Mouse (Mus musculus) limb, embryonic 11.5 days (tissue): Measurements from ENCODE around the gene Corin. TPM values are rescaled to one million over a fixed set of nuclear protein-coding genes. Genes with fewer than 3 reads are reported as not detected.

Source experiments
- ATAC-seq: fragments of 200-750 bp; cut with Nextera tagmentation; 2 replicates; pipeline ENCODE4 v1.8.0; 2017; ENCODE audit warnings: low read depth; ENCODE audit not compliant: insufficient number of reproducible peaks, low FRiP score, low TSS enrichment
- DNase-seq: peaks from one replicate; pipeline ENCODE4 v3.0.0-alpha.2; 2015; ENCODE audit warnings: low spot score
- H3K27ac ChIP-seq: fragments of 300-500 bp; sonication (generic); replicated peaks from 2 replicates; pipeline ENCODE4 v1.5.1; 2014; ENCODE audit warnings: low read depth, mild to moderate bottlenecking, low read length
- H3K27me3 ChIP-seq: fragments of 300-500 bp; sonication (generic); 2 replicates; pipeline ENCODE4 v1.6.1; 2014; ENCODE audit warnings: mild to moderate bottlenecking, low read length, mixed read lengths; ENCODE audit not compliant: control insufficient read depth, insufficient read depth
- H3K36me3 ChIP-seq: fragments of 300-500 bp; sonication (generic); 2 replicates; pipeline ENCODE4 v1.6.1; 2014; ENCODE audit warnings: mild to moderate bottlenecking, low read length, moderate library complexity, mixed read lengths; ENCODE audit not compliant: control insufficient read depth, insufficient read depth
- H3K4me1 ChIP-seq: fragments of 300-500 bp; sonication (generic); 2 replicates; pipeline ENCODE4 v1.6.1; 2014; ENCODE audit warnings: low read length, mixed read lengths; ENCODE audit not compliant: control insufficient read depth, insufficient read depth
- H3K4me2 ChIP-seq: fragments of 300-500 bp; sonication (generic); 2 replicates; pipeline ENCODE4 v1.6.1; 2014; ENCODE audit warnings: low read depth, mild to moderate bottlenecking, moderate library complexity; ENCODE audit not compliant: severe bottlenecking
- H3K4me3 ChIP-seq: fragments of 300-500 bp; sonication (generic); 2 replicates; pipeline ENCODE4 v1.5.1; 2014; ENCODE audit warnings: low read depth, low read length
- H3K9ac ChIP-seq: fragments of 300-500 bp; sonication (generic); 2 replicates; pipeline ENCODE4 v1.6.1; 2014; ENCODE audit warnings: mild to moderate bottlenecking, low read length
- H3K9me3 ChIP-seq: fragments of 300-500 bp; sonication (generic); 2 replicates; pipeline ENCODE4 v1.6.1; 2016; ENCODE audit warnings: low read length; ENCODE audit not compliant: control insufficient read depth
- WGBS: fragments of 180-500 bp; shearing (Covaris S2); extraction: QIAGEN DNeasy Blood & Tissue Kit; methylation state at CpG from one replicate; pipeline ENCODE4 v1.1.7; 2014; 5-methylcytosine and 5-hydroxymethylcytosine counted together
- polyA plus RNA-seq: library from polyadenylated mRNA; unstranded; fragments of >200 nt; fragmentation: Nextera tagmentation; extraction: Ambion mirVana; gene quantifications from 2 replicates; pipeline ENCODE4 v1.2.1, GENCODE M21; 2014

Corin gene
- polyA plus RNA-seq, 1 experiment from 2014 or later, result 0.75 TPM

GRCm38 (mm10) chr5:72332901-72333300 is 171.4 kb downstream of the Corin start:
- no peak for ATAC-seq

GRCm38 (mm10) chr5:72331217-72331616 is 173.1 kb downstream of the Corin start:
- WGBS, result 50% methylated on average over 2 of the region's 2 CpGs
- Histone ChIP-seq H3K4me1 (no peaks in the 10 kb centered on the region), H3K9me3 (no peaks in the 10 kb centered on the region), H3K9ac (no peak overlapping the region), H3K27me3 (no peaks in the 10 kb centered on the region), H3K27ac (no peak overlapping the region), H3K4me2 (no peak overlapping the region), H3K4me3 (no peak overlapping the region), H3K36me3 (no peaks in the 10 kb centered on the region)
- no peak for DNase-seq
- ATAC-seq, result no peak

More at GRCm38 (mm10) chr5:72332901-72333300, 171.4 kb downstream of the Corin start:
- Histone ChIP-seq H3K4me1 (no peaks in the 10 kb centered on the region), H3K9ac (no peak overlapping the region), H3K27ac (no peak overlapping the region), H3K27me3 (no peaks in the 10 kb centered on the region), H3K36me3 (no peaks in the 10 kb centered on the region), H3K9me3 (no peaks in the 10 kb centered on the region), H3K4me2 (no peak overlapping the region), H3K4me3 (no peak overlapping the region)
- DNase-seq, result no peak
- WGBS, result 85% methylated on average over 10 of the region's 10 CpGs

GRCm38 (mm10) chr5:72330648-72331047 is 173.6 kb downstream of the Corin start:
- Histone ChIP-seq H3K9ac (no peak overlapping the region), H3K4me3 (no peak overlapping the region), H3K27me3 (no peaks in the 10 kb centered on the region), H3K4me1 (no peaks in the 10 kb centered on the region), H3K4me2 (no peak overlapping the region), H3K9me3 (no peaks in the 10 kb centered on the region), H3K27ac (no peak overlapping the region), H3K36me3 (no peaks in the 10 kb centered on the region)
- WGBS, result 64% methylated on average over 11 of the region's 11 CpGs
- ATAC-seq (no peak), DNase-seq (no peak)

GRCm38 (mm10) chr5:72329453-72329852 is 174.8 kb downstream of the Corin start:
- no peaks in the 10 kb centered on the region for H3K27me3 ChIP-seq
- no peaks in the 10 kb centered on the region for H3K4me1 ChIP-seq
- no peak overlapping the region for H3K9ac ChIP-seq
- H3K27ac ChIP-seq, result no peak overlapping the region
- DNase-seq (peak; percentile 37), ATAC-seq (no peak)
- 23% methylated on average over 8 of the region's 8 CpGs for WGBS
- no peaks in the 10 kb centered on the region for H3K36me3 ChIP-seq
- H3K4me3 ChIP-seq, result no peak overlapping the region
- no peak overlapping the region for H3K4me2 ChIP-seq
- no peaks in the 10 kb centered on the region for H3K9me3 ChIP-seq

GRCm38 (mm10) chr5:72315282-72315681 is 189.0 kb downstream of the Corin start:
- Histone ChIP-seq H3K36me3 (no peaks in the 10 kb centered on the region), H3K9me3 (no peaks in the 10 kb centered on the region), H3K4me2 (no peak overlapping the region), H3K4me3 (no peak overlapping the region), H3K27me3 (no peaks in the 10 kb centered on the region), H3K27ac (no peak overlapping the region), H3K9ac (no peak overlapping the region), H3K4me1 (no peaks in the 10 kb centered on the region)
- ATAC-seq, result no peak
- 82% methylated on average over 4 of the region's 4 CpGs for WGBS
- DNase-seq, result no peak

GRCm38 (mm10) chr5:72298418-72299104 is 205.7 kb downstream of the Corin start:
- Histone ChIP-seq H3K4me3 (no peak overlapping the region), H3K9me3 (no peaks in the 10 kb centered on the region), H3K27ac (no peak overlapping the region), H3K4me2 (no peak overlapping the region), H3K36me3 (no peaks in the 10 kb centered on the region; the same call in 1 of the 2 replicates), H3K4me1 (no peaks in the 10 kb centered on the region), H3K27me3 (no peaks in the 10 kb centered on the region), H3K9ac (no peak overlapping the region)
- WGBS, result 90% methylated on average over 10 of the region's 10 CpGs
- ATAC-seq, result no peak
- DNase-seq, result no peak

- 91% methylated on average over 3 of the region's 3 CpGs for WGBS
- Histone ChIP-seq H3K4me1 (peaks cover 9% of the 10 kb centered on the region; the same call in 1 of the 2 replicates), H3K27me3 (no peaks in the 10 kb centered on the region), H3K27ac (no peak overlapping the region), H3K4me2 (no peak overlapping the region), H3K9me3 (no peaks in the 10 kb centered on the region), H3K36me3 (peaks cover under 1% of the 10 kb centered on the region; the same call in 1 of the 2 replicates), H3K9ac (no peak overlapping the region), H3K4me3 (no peak overlapping the region)
- no peak for ATAC-seq
- DNase-seq, result no peak
These were observed 219.2 kb downstream of the Corin start for GRCm38 (mm10) chr5:72285077-72285476.

GRCm38 (mm10) chr5:72282907-72283306 is 221.4 kb downstream of the Corin start:
- H3K36me3 ChIP-seq, result no peaks in the 10 kb centered on the region
- H3K4me1 ChIP-seq, result peaks cover 9% of the 10 kb centered on the region; the same call in 1 of the 2 replicates
- H3K27me3 ChIP-seq, result no peaks in the 10 kb centered on the region
- no peak overlapping the region for H3K9ac ChIP-seq
- peak overlapping the region; percentile 53 for H3K27ac ChIP-seq
- DNase-seq (peak; percentile 43), ATAC-seq (peak; percentile 62; the same call in 1 of the 2 replicates)
- peak overlapping the region; percentile 15; the same call in 1 of the 2 replicates for H3K4me2 ChIP-seq
- 6% methylated on average over 2 of the region's 2 CpGs for WGBS
- H3K9me3 ChIP-seq, result no peaks in the 10 kb centered on the region
- H3K4me3 ChIP-seq, result no peak overlapping the region
